Mouse (Mus musculus): ENCODE results near the gene Bbs5. TPM values are rescaled to one million over a fixed set of nuclear protein-coding genes. Genes with fewer than 3 reads are reported as not detected.

The Bbs5 gene
- 9.6 and 12.4 TPM in 2 replicates for polyA plus RNA-seq (2015; fragmentation: Nextera tagmentation; extraction: Ambion mirVana)

GRCm38 (mm10) chr2:69646726-69647490 lies at the start of gene Bbs5:
TSS of gene Bbs5 (plus strand) at chr2:69647171.
- WGBS = 3% methylated on average over 43 of the region's 43 CpGs
- peak within 1 kb of the TSS; percentile 3; the same call in 1 of the 2 replicates for H3K27ac ChIP-seq
- no peaks in the 10 kb centered on the region for H3K36me3 ChIP-seq
- H3K4me2 ChIP-seq = peak within 1 kb of the TSS; percentile 86
- peaks cover 8% of the 10 kb centered on the region for H3K4me1 ChIP-seq (replicated peaks)
- peak; percentile 90 for ATAC-seq (replicated peaks; ENCODE audit: insufficient number of reproducible peaks, insufficient read depth, low FRiP score, low read depth)
- peak within 1 kb of the TSS; percentile 91 for H3K4me3 ChIP-seq
- H3K27me3 ChIP-seq = no peaks in the 10 kb centered on the region
- H3K9ac ChIP-seq = peak within 1 kb of the TSS; percentile 72
- H3K9me3 ChIP-seq (replicated peaks) = no peaks in the 10 kb centered on the region

GRCm38 (mm10) chr2:69603726-69604393 lies 43.1 kb upstream of the Bbs5 start:
- no peak overlapping the region for H3K9ac ChIP-seq
- H3K27me3 ChIP-seq = no peaks in the 10 kb centered on the region
- H3K9me3 ChIP-seq (replicated peaks) = no peaks in the 10 kb centered on the region
- H3K4me1 ChIP-seq (replicated peaks) = no peaks in the 10 kb centered on the region
- no peak overlapping the region for H3K27ac ChIP-seq
- H3K4me2 ChIP-seq = no peak overlapping the region
- no peak for ATAC-seq (replicated peaks; ENCODE audit: insufficient number of reproducible peaks, insufficient read depth, low FRiP score, low read depth)
- no peaks in the 10 kb centered on the region for H3K36me3 ChIP-seq
- no peak overlapping the region for H3K4me3 ChIP-seq
- 84% methylated on average over 7 of the region's 7 CpGs for WGBS

- no peaks in the 10 kb centered on the region for H3K4me1 ChIP-seq (replicated peaks)
- H3K27me3 ChIP-seq = no peaks in the 10 kb centered on the region
- no peaks in the 10 kb centered on the region for H3K9me3 ChIP-seq (replicated peaks)
- no peak for ATAC-seq (replicated peaks; ENCODE audit: insufficient number of reproducible peaks, insufficient read depth, low FRiP score, low read depth)
- no peak overlapping the region for H3K4me3 ChIP-seq
- H3K9ac ChIP-seq = no peak overlapping the region
- 85% methylated on average over 3 of the region's 3 CpGs for WGBS
- no peak overlapping the region for H3K27ac ChIP-seq
- H3K4me2 ChIP-seq = no peak overlapping the region
- H3K36me3 ChIP-seq = no peaks in the 10 kb centered on the region
Observed at GRCm38 (mm10) chr2:69606621-69607020, 40.4 kb upstream of the Bbs5 start.

- H3K4me1 ChIP-seq (replicated peaks) = peaks cover 6% of the 10 kb centered on the region; the same call in 1 of the 2 replicates
- H3K9me3 ChIP-seq (replicated peaks) = no peaks in the 10 kb centered on the region
- 0 out of 2 replicates have a peak overlapping the region, but pooled peaks have one; percentile 8 for H3K4me2 ChIP-seq
- no peak for ATAC-seq (replicated peaks; ENCODE audit: insufficient number of reproducible peaks, insufficient read depth, low FRiP score, low read depth)
- H3K27me3 ChIP-seq = no peaks in the 10 kb centered on the region
- H3K4me3 ChIP-seq = no peak overlapping the region
- H3K27ac ChIP-seq = no peak overlapping the region
- no peaks in the 10 kb centered on the region for H3K36me3 ChIP-seq
- WGBS = 13% methylated on average over 10 of the region's 10 CpGs
- H3K9ac ChIP-seq = no peak overlapping the region
Observed at GRCm38 (mm10) chr2:69612237-69612636, 34.7 kb upstream of the Bbs5 start.

- 56% methylated on average over 9 of the region's 9 CpGs for WGBS
Observed at GRCm38 (mm10) chr2:69612716-69613115, 34.3 kb upstream of the Bbs5 start.

GRCm38 (mm10) chr2:69613237-69613636 lies 33.7 kb upstream of the Bbs5 start:
- no peak for ATAC-seq (replicated peaks; ENCODE audit: insufficient number of reproducible peaks, insufficient read depth, low FRiP score, low read depth)
- peaks cover 6% of the 10 kb centered on the region; the same call in 1 of the 2 replicates for H3K4me1 ChIP-seq (replicated peaks)
- 69% methylated on average over 4 of the region's 4 CpGs for WGBS
- H3K4me2 ChIP-seq = no peak overlapping the region
- H3K36me3 ChIP-seq = no peaks in the 10 kb centered on the region
- no peak overlapping the region for H3K27ac ChIP-seq
- H3K4me3 ChIP-seq = no peak overlapping the region
- H3K9me3 ChIP-seq (replicated peaks) = no peaks in the 10 kb centered on the region
- no peaks in the 10 kb centered on the region for H3K27me3 ChIP-seq
- no peak overlapping the region for H3K9ac ChIP-seq

More at GRCm38 (mm10) chr2:69612716-69613115, 34.3 kb upstream of the Bbs5 start:
- H3K4me3 ChIP-seq = no peak overlapping the region
- H3K4me1 ChIP-seq (replicated peaks) = peaks cover 6% of the 10 kb centered on the region; the same call in 1 of the 2 replicates
- no peak overlapping the region for H3K9ac ChIP-seq
- no peak overlapping the region for H3K27ac ChIP-seq
- ATAC-seq (replicated peaks; ENCODE audit: insufficient number of reproducible peaks, insufficient read depth, low FRiP score, low read depth) = no peak
- no peaks in the 10 kb centered on the region for H3K36me3 ChIP-seq
- no peak overlapping the region for H3K4me2 ChIP-seq
- no peaks in the 10 kb centered on the region for H3K27me3 ChIP-seq
- no peaks in the 10 kb centered on the region for H3K9me3 ChIP-seq (replicated peaks)

- no peak overlapping the region for H3K9ac ChIP-seq
- H3K9me3 ChIP-seq (replicated peaks) = no peaks in the 10 kb centered on the region
- H3K4me2 ChIP-seq = no peak overlapping the region
- no peak overlapping the region for H3K27ac ChIP-seq
- no peaks in the 10 kb centered on the region for H3K36me3 ChIP-seq
- H3K4me1 ChIP-seq (replicated peaks) = no peaks in the 10 kb centered on the region
- no peak overlapping the region for H3K4me3 ChIP-seq
- no peaks in the 10 kb centered on the region for H3K27me3 ChIP-seq
- ATAC-seq (replicated peaks; ENCODE audit: insufficient number of reproducible peaks, insufficient read depth, low FRiP score, low read depth) = no peak
Observed at GRCm38 (mm10) chr2:69618336-69618735, 28.6 kb upstream of the Bbs5 start.

GRCm38 (mm10) chr2:69619286-69619685 lies 27.7 kb upstream of the Bbs5 start:
- Histone ChIP-seq H3K4me3 (no peak overlapping the region), H3K9ac (no peak overlapping the region), H3K27me3 (no peaks in the 10 kb centered on the region), H3K36me3 (no peaks in the 10 kb centered on the region), H3K9me3 (replicated peaks) (no peaks in the 10 kb centered on the region), H3K4me2 (no peak overlapping the region), H3K4me1 (replicated peaks) (no peaks in the 10 kb centered on the region), H3K27ac (no peak overlapping the region)
- ATAC-seq (replicated peaks; ENCODE audit: insufficient number of reproducible peaks, insufficient read depth, low FRiP score, low read depth) = no peak

- 76% methylated on average over 17 of the region's 17 CpGs for WGBS
- H3K9me3 ChIP-seq (replicated peaks) = no peaks in the 10 kb centered on the region
Observed at GRCm38 (mm10) chr2:69629215-69629614, 17.8 kb upstream of the Bbs5 start.

GRCm38 (mm10) chr2:69629914-69630313 lies 17.1 kb upstream of the Bbs5 start:
- Histone ChIP-seq H3K27me3 (peaks cover 3% of the 10 kb centered on the region; the same call in 1 of the 2 replicates), H3K27ac (no peak overlapping the region), H3K9me3 (replicated peaks) (no peaks in the 10 kb centered on the region), H3K4me1 (replicated peaks) (no peaks in the 10 kb centered on the region), H3K4me2 (no peak overlapping the region), H3K36me3 (no peaks in the 10 kb centered on the region), H3K9ac (no peak overlapping the region), H3K4me3 (no peak overlapping the region)
- 82% methylated on average over 6 of the region's 6 CpGs for WGBS
- no peak for ATAC-seq (replicated peaks; ENCODE audit: insufficient number of reproducible peaks, insufficient read depth, low FRiP score, low read depth)

More at GRCm38 (mm10) chr2:69629215-69629614, 17.8 kb upstream of the Bbs5 start:
- H3K4me2 ChIP-seq = no peak overlapping the region
- ATAC-seq (replicated peaks; ENCODE audit: insufficient number of reproducible peaks, insufficient read depth, low FRiP score, low read depth) = no peak
- no peaks in the 10 kb centered on the region; the same call in 1 of the 2 replicates for H3K27me3 ChIP-seq
- H3K9ac ChIP-seq = no peak overlapping the region
- H3K27ac ChIP-seq = no peak overlapping the region
- H3K4me3 ChIP-seq = no peak overlapping the region
- no peaks in the 10 kb centered on the region for H3K4me1 ChIP-seq (replicated peaks)
- no peaks in the 10 kb centered on the region for H3K36me3 ChIP-seq

GRCm38 (mm10) chr2:69630792-69631191 lies 16.2 kb upstream of the Bbs5 start:
- H3K4me3 ChIP-seq = no peak overlapping the region
- peaks cover 3% of the 10 kb centered on the region; the same call in 1 of the 2 replicates for H3K27me3 ChIP-seq
- WGBS = 83% methylated on average over 5 of the region's 5 CpGs
- ATAC-seq (replicated peaks; ENCODE audit: insufficient number of reproducible peaks, insufficient read depth, low FRiP score, low read depth) = no peak
- H3K9ac ChIP-seq = no peak overlapping the region
- no peaks in the 10 kb centered on the region for H3K9me3 ChIP-seq (replicated peaks)
- no peaks in the 10 kb centered on the region for H3K4me1 ChIP-seq (replicated peaks)
- H3K27ac ChIP-seq = no peak overlapping the region
- H3K36me3 ChIP-seq = no peaks in the 10 kb centered on the region
- H3K4me2 ChIP-seq = no peak overlapping the region

Data from heart, embryonic 15.5 days (tissue).